Mouse (Mus musculus) thymus, adult 2 months (tissue): ENCODE data around the gene Gpc6.

Source experiments
- CTCF ChIP-seq: fragments of 200-500 bp; IDR thresholded peaks from 2 replicates; pipeline ENCODE4 v1.5.1; 2012; ENCODE audit warnings: mild to moderate bottlenecking, control low read depth, low read length, moderate library complexity, borderline replicate concordance; ENCODE audit not compliant: control insufficient read depth, poor library complexity, insufficient read depth; ENCODE audit errors: extremely low read depth
- POLR2A ChIP-seq: fragments of 200-500 bp; IDR thresholded peaks from 2 replicates; pipeline ENCODE4 v1.6.1; 2012; ENCODE audit warnings: mild to moderate bottlenecking, low read length, control low read depth, moderate library complexity; ENCODE audit not compliant: control insufficient read depth, poor library complexity, insufficient read depth; ENCODE audit errors: extremely low read depth

DNA sequence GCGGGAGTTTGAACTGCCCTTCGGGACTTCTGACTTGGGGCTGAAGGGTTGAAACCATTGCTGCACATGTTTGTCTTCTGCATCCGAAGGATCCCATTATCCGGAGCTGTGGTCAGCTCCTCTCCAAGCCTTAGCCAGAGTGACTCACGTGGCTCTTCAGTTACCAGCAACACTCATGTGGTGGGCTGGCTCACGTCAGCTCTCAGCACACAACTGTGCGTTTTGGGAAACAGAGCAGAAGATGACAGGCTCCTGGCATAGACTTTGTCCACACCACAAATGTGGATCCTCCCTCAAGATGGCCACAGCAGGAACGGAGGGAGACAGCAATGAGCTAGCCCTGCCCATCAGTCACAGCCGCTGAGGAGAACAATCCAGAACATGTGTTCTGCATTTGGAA lies 979.2 kb downstream of the Gpc6 start:
- TF ChIP-seq CTCF (no peak), POLR2A (no peak)
